Comparison of ENCODE assay signal across 7 mouse cellular contexts in the genomic region with DNA sequence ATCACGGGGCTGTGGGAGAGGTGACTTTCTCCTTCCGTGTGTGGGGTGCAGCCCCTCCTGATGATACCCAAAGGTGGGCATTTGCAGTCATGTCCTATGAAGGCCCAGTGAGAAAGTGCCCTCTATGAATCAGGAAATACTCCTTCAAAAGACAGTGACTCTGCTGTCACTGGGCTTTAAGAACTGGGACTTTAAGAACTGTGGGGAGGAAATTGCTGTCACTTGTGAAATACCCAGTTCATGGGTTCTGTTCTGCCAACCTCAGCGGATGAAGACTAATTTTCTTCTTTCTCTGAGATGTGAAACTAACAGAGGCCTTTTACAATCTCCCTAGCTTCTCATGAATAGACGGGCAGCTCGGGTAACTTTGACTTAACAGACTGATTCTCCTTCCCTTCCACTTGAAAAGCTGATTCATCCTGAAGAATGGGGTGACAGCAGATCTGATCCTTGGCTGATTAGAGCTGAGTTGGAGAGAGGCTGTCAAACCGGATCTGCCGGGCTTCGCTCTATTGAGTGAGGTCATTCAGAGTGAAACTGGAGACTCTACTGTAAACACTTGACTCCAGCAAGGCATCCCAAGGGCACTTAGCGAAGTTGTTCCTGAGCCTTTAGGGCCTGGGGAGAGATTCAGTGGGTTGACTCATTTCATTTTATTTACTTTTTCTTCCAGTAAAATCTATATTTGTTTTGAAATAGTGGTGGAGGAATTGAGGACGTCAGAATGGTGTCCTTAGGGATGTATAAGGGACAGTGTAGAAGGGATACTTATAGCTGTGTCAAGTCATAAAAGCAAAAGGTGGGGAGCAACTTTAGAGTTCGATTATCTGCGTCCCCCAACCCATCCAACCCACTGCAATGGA.
DNase-seq lines count a peak whose midpoint lies in the region; ATAC-seq and TF ChIP-seq lines count a peak whose summit lies in the region.

No protein-coding gene starts in this region.

- ATAC-seq in intestine, postnatal 0 days, result peak; percentile 84
- peak; percentile 92 for ATAC-seq in lung, embryonic 15.5 days (ENCODE audit: borderline replicate concordance, extremely low read depth, low FRiP score, low TSS enrichment)

- DNase-seq in 416B (ENCODE audit: low read depth) (peak; percentile 84), MN1 (ENCODE audit: low spot score) (peak; percentile 77)
- DNase-seq in neural tube, embryonic 10.5 days (ENCODE audit: extremely low spot score, low spot score), result no peak
- no peak for DNase-seq in spleen, postnatal 14 days (ENCODE audit: low spot score in 2 of 2)
- no peak for DNase-seq in heart, adult 2 months

- peak overlapping the region; percentile 28; the same call in 1 of the 2 replicates for H3K4me2 ChIP-seq in intestine, postnatal 0 days (replicated peaks; ENCODE audit: low read depth)
- H3K4me2 ChIP-seq in lung, embryonic 15.5 days, result peak overlapping the region; percentile 27; the same call in 1 of the 2 replicates

- TF ChIP-seq EP300 in heart, adult 2 months (IDR thresholded peaks at IDR 0.05; ENCODE audit: insufficient read depth, low read depth, low read length), result no peak

- H3K36me3 ChIP-seq in intestine, postnatal 0 days (ENCODE audit: control insufficient read depth, insufficient read depth), result no peaks in the 10 kb centered on the region
- no peaks in the 10 kb centered on the region for H3K36me3 ChIP-seq in lung, embryonic 15.5 days
- no peaks in the 10 kb centered on the region for H3K36me3 ChIP-seq in heart, adult 2 months (ENCODE audit: control insufficient read depth, insufficient read depth, low read length)

- no peaks in the 10 kb centered on the region for H3K27me3 ChIP-seq in intestine, postnatal 0 days (replicated peaks; ENCODE audit: control insufficient read depth, insufficient read depth, low read length)
- H3K27me3 ChIP-seq in lung, embryonic 15.5 days, result no peaks in the 10 kb centered on the region
- no peaks in the 10 kb centered on the region for H3K27me3 ChIP-seq in heart, adult 2 months (ENCODE audit: control insufficient read depth, insufficient read depth, low read length)

- H3K4me3 ChIP-seq in intestine, postnatal 0 days (ENCODE audit: low read depth, low read length), result no peak overlapping the region
- H3K4me3 ChIP-seq in lung, embryonic 15.5 days, result no peak overlapping the region
- no peak overlapping the region for H3K4me3 ChIP-seq in heart, adult 2 months

- no peak overlapping the region for H3K27ac ChIP-seq in intestine, postnatal 0 days (ENCODE audit: low read depth, low read length)
- H3K27ac ChIP-seq in lung, embryonic 15.5 days, result peak overlapping the region; percentile 82
- H3K27ac ChIP-seq in heart, adult 2 months, result no peak overlapping the region

- no peak for TF ChIP-seq POLR2A in heart, adult 2 months (IDR thresholded peaks at IDR 0.05; ENCODE audit: insufficient read depth, low read depth, low read length)

- no peak for TF ChIP-seq CTCF in intestine, postnatal 0 days (IDR thresholded peaks at IDR 0.05; ENCODE audit: low read depth)
- no peak for TF ChIP-seq CTCF in heart, adult 2 months (IDR thresholded peaks at IDR 0.05)

- 18% methylated on average over 12 of the region's 12 CpGs for WGBS in intestine, postnatal 0 days
- WGBS in lung, embryonic 15.5 days, result 9% methylated on average over 12 of the region's 12 CpGs
- 55% methylated on average over 12 of the region's 12 CpGs for WGBS in heart, adult 2 months

- H3K9me3 ChIP-seq in intestine, postnatal 0 days (ENCODE audit: control insufficient read depth), result no peaks in the 10 kb centered on the region
- no peaks in the 10 kb centered on the region for H3K9me3 ChIP-seq in lung, embryonic 15.5 days

- H3K4me1 ChIP-seq in intestine, postnatal 0 days (replicated peaks; ENCODE audit: control insufficient read depth, insufficient read depth, low read length), result peaks cover 6% of the 10 kb centered on the region; the same call in 1 of the 2 replicates
- peaks cover 65% of the 10 kb centered on the region for H3K4me1 ChIP-seq in lung, embryonic 15.5 days
- peaks cover 5% of the 10 kb centered on the region for H3K4me1 ChIP-seq in heart, adult 2 months (ENCODE audit: control insufficient read depth, insufficient read depth, low read length)

- intact Hi-C loops in heart, adult 2 months (cut with DNase I), result no loop called here

- H3K9ac ChIP-seq in intestine, postnatal 0 days (ENCODE audit: low read depth, low read length), result no peak overlapping the region
- H3K9ac ChIP-seq in lung, embryonic 15.5 days, result no peak overlapping the region
- no peak overlapping the region for H3K9ac ChIP-seq in heart, adult 2 months (ENCODE audit: low read depth, low read length)

- H3K79me2 ChIP-seq in heart, adult 2 months (replicated peaks; ENCODE audit: control insufficient read depth, insufficient read depth, low read length), result no peaks in the 10 kb centered on the region

Comparison
In these comparisons a context has a peak if more than half of its experiments do, and no peak if none do; other contexts are left out.
1. DNase-seq: peak in 416B (single experiment) and MN1 (single experiment); none in neural tube, embryonic 10.5 days (single experiment), spleen, postnatal 14 days (0 of 2) and heart, adult 2 months (0 of 2).